Mouse (Mus musculus) lung, postnatal 0 days (tissue): ENCODE measurements around the gene Yy1.

Experiments used
- CTCF ChIP-seq: IDR thresholded peaks from 2 replicates; pipeline ENCODE4 v1.5.1; 2016; ENCODE audit warnings: antibody characterized with exemption, mild to moderate bottlenecking
- EP300 ChIP-seq: IDR thresholded peaks from 2 replicates; pipeline ENCODE4 v1.6.1; 2016; ENCODE audit warnings: antibody characterized with exemption, mild to moderate bottlenecking, control low read depth

GRCm38 (mm10) chr12:108820461-108820860, 27.7 kb downstream of the Yy1 start:
- TF ChIP-seq CTCF (no peak), EP300 (no peak)
